Mouse (Mus musculus) testis, adult 2 months (tissue): ENCODE measurements around the gene Megf11.

Experiments
- CTCF ChIP-seq: fragments of 200-500 bp; IDR thresholded peaks from 2 replicates; pipeline ENCODE4 v1.5.1; 2012; ENCODE audit warnings: low read depth, mild to moderate bottlenecking, inconsistent platforms, low read length, moderate library complexity; ENCODE audit not compliant: control insufficient read depth, insufficient read depth, insufficient replicate concordance
- POLR2A ChIP-seq: fragments of 200-500 bp; IDR thresholded peaks from 2 replicates; pipeline ENCODE4 v1.6.1; 2012; ENCODE audit warnings: low read depth, mild to moderate bottlenecking, inconsistent platforms, low read length, moderate library complexity; ENCODE audit not compliant: control insufficient read depth

DNA sequence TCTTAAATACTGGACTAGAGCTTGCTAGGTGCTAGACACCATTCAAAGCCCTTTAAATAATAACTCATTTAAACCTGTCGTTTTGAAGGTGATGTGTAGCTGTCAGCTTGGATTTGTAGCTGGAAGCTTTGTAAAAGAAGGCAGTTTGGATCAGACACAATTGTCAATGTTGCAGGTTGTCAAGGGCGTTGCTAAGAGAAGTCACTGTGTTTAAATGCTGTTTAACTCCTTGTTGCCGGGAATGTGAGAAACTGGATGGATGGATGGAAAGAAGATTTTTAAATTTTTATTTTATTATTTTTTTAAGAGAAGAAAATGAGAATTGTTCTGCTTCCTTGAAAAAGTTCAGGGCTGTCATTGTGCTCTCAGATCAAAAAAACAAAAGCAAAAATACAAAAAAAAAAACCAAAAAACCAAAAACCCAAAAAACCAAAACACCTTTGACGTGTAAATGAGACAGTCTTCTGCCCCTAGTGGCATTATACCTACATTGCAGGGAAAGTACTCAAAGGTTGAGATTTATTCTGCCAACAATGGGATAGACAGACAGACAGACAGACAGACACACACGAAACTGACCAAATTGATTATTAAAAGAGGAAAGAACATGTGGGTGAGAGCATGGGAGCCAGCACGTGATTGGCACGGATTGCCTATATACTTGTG is 227.7 kb downstream of the Megf11 start:
- no peak for TF ChIP-seq POLR2A
- no peak for TF ChIP-seq CTCF
